Mouse (Mus musculus) lung, postnatal 0 days (tissue): ENCODE measurements at regions not wholly inside any gene's neighbourhood (a gene's known extent, or its start where the extent isn't known, plus 50 kb on each side); places are given as distances from the start of the nearest gene placed in this dataset.

Experiments used
- CTCF ChIP-seq: IDR thresholded peaks from 2 replicates; pipeline ENCODE4 v1.5.1; 2016; ENCODE audit warnings: antibody characterized with exemption, mild to moderate bottlenecking
- EP300 ChIP-seq: IDR thresholded peaks from 2 replicates; pipeline ENCODE4 v1.6.1; 2016; ENCODE audit warnings: antibody characterized with exemption, mild to moderate bottlenecking, control low read depth

- TF ChIP-seq CTCF = no peak
- TF ChIP-seq EP300 = no peak
Observed at GRCm38 (mm10) chr2:61345311-61345710, 233.1 kb upstream of the Tank start.
